Mouse (Mus musculus): Measurements from ENCODE around the gene AC153137.1. TPM values are rescaled to one million over a fixed set of nuclear protein-coding genes. Genes with fewer than 3 reads are reported as not detected.
A peak's percentile ranks its signal among the peaks of the same experiment; 100 is the strongest.

The AC153137.1 gene
- total and polyA plus RNA-seq, 3 experiments: not detected

GRCm38 (mm10) chr1:30951795-30952194, 26.0 kb downstream of the AC153137.1 start:
- Histone ChIP-seq H3K9me3 (replicated peaks) (no peaks in the 10 kb centered on the region), H3K27me3 (ENCODE audit: insufficient read depth, low read length) (peaks cover 23% of the 10 kb centered on the region), H3K4me3 (ENCODE audit: low read depth, low read length) (no peak overlapping the region), H3K36me3 (replicated peaks) (peaks cover 3% of the 10 kb centered on the region), H3K4me1 (ENCODE audit: insufficient read depth, low read depth, low read length) (peaks cover 10% of the 10 kb centered on the region)
- no peak for TF ChIP-seq GATA2 (IDR thresholded peaks at IDR 0.05; ENCODE audit: borderline replicate concordance, low read depth, low read length)
- no peak for TF ChIP-seq TAL1 (conservative IDR thresholded peaks at IDR 0.05; ENCODE audit: low read depth, low read length)
- TF ChIP-seq POLR2AphosphoS5 (IDR thresholded peaks at IDR 0.05; ENCODE audit: insufficient replicate concordance, low read depth, low read length): no peak
- TF ChIP-seq CTCF (IDR thresholded peaks at IDR 0.05; ENCODE audit: low read depth, low read length): no peak
- no peak for TF ChIP-seq GATA1 (IDR thresholded peaks at IDR 0.05; ENCODE audit: borderline replicate concordance, low read length)
- DNase-seq (ENCODE audit: low spot score) (no peak), ATAC-seq (ENCODE audit: extremely low read depth, insufficient number of reproducible peaks, low FRiP score, poor library complexity, severe bottlenecking) (no peak)

- Histone ChIP-seq H3K4me1 (ENCODE audit: insufficient read depth, low read depth, low read length) (peaks cover 12% of the 10 kb centered on the region), H3K27me3 (ENCODE audit: insufficient read depth, low read length) (peaks cover 10% of the 10 kb centered on the region), H3K36me3 (replicated peaks) (peaks cover 12% of the 10 kb centered on the region), H3K4me3 (ENCODE audit: low read depth, low read length) (peak overlapping the region; percentile 92), H3K9me3 (replicated peaks) (no peaks in the 10 kb centered on the region)
- TF ChIP-seq TAL1 (conservative IDR thresholded peaks at IDR 0.05; ENCODE audit: low read depth, low read length) (no peak), POLR2AphosphoS5 (IDR thresholded peaks at IDR 0.05; ENCODE audit: insufficient replicate concordance, low read depth, low read length) (no peak), CTCF (IDR thresholded peaks at IDR 0.05; ENCODE audit: low read depth, low read length) (no peak), GATA2 (IDR thresholded peaks at IDR 0.05; ENCODE audit: borderline replicate concordance, low read depth, low read length) (no peak), GATA1 (IDR thresholded peaks at IDR 0.05; ENCODE audit: borderline replicate concordance, low read length) (no peak)
- DNase-seq (ENCODE audit: low spot score): no peak
- ATAC-seq (ENCODE audit: extremely low read depth, insufficient number of reproducible peaks, low FRiP score, poor library complexity, severe bottlenecking): no peak
Measured at GRCm38 (mm10) chr1:30950456-30950835, 27.3 kb downstream of the AC153137.1 start.

- H3K9me3 ChIP-seq (replicated peaks): no peaks in the 10 kb centered on the region
- TF ChIP-seq POLR2AphosphoS5 (IDR thresholded peaks at IDR 0.05; ENCODE audit: insufficient replicate concordance, low read depth, low read length): peak; percentile 70; the same call in 1 of the 2 replicates
- no peak for TF ChIP-seq GATA2 (IDR thresholded peaks at IDR 0.05; ENCODE audit: borderline replicate concordance, low read depth, low read length)
- H3K4me1 ChIP-seq (ENCODE audit: insufficient read depth, low read depth, low read length): peaks cover 16% of the 10 kb centered on the region
- H3K27me3 ChIP-seq (ENCODE audit: insufficient read depth, low read length): peaks cover 9% of the 10 kb centered on the region
- peak overlapping the region; percentile 92 for H3K4me3 ChIP-seq (ENCODE audit: low read depth, low read length)
- peak; percentile 99 for DNase-seq (ENCODE audit: low spot score)
- peaks cover 17% of the 10 kb centered on the region for H3K36me3 ChIP-seq (replicated peaks)
- peak; percentile 78 for ATAC-seq (ENCODE audit: extremely low read depth, insufficient number of reproducible peaks, low FRiP score, poor library complexity, severe bottlenecking)
Measured at GRCm38 (mm10) chr1:30949710-30950455, 27.9 kb downstream of the AC153137.1 start.

GRCm38 (mm10) chr1:30948950-30949639, 28.7 kb downstream of the AC153137.1 start:
- H3K4me3 ChIP-seq (ENCODE audit: low read depth, low read length): peak overlapping the region; percentile 92
- TF ChIP-seq GATA1 (IDR thresholded peaks at IDR 0.05; ENCODE audit: borderline replicate concordance, low read length) (no peak), GATA2 (IDR thresholded peaks at IDR 0.05; ENCODE audit: borderline replicate concordance, low read depth, low read length) (no peak), CTCF (IDR thresholded peaks at IDR 0.05; ENCODE audit: low read depth, low read length) (no peak), TAL1 (conservative IDR thresholded peaks at IDR 0.05; ENCODE audit: low read depth, low read length) (no peak), POLR2AphosphoS5 (IDR thresholded peaks at IDR 0.05; ENCODE audit: insufficient replicate concordance, low read depth, low read length) (no peak)
- peak; percentile 70 for DNase-seq (ENCODE audit: low spot score)
- peaks cover 25% of the 10 kb centered on the region for H3K36me3 ChIP-seq (replicated peaks)
- peaks cover 6% of the 10 kb centered on the region for H3K27me3 ChIP-seq (ENCODE audit: insufficient read depth, low read length)
- ATAC-seq (ENCODE audit: extremely low read depth, insufficient number of reproducible peaks, low FRiP score, poor library complexity, severe bottlenecking): no peak
- peaks cover 17% of the 10 kb centered on the region for H3K4me1 ChIP-seq (ENCODE audit: insufficient read depth, low read depth, low read length)
- H3K9me3 ChIP-seq (replicated peaks): no peaks in the 10 kb centered on the region

GRCm38 (mm10) chr1:30948361-30948949, 29.3 kb downstream of the AC153137.1 start:
- DNase-seq (ENCODE audit: low spot score) (peak; percentile 29), ATAC-seq (ENCODE audit: extremely low read depth, insufficient number of reproducible peaks, low FRiP score, poor library complexity, severe bottlenecking) (no peak)
- peaks cover 17% of the 10 kb centered on the region for H3K4me1 ChIP-seq (ENCODE audit: insufficient read depth, low read depth, low read length)
- H3K27me3 ChIP-seq (ENCODE audit: insufficient read depth, low read length): peaks cover 1% of the 10 kb centered on the region; the same call in 1 of the 2 replicates
- no peaks in the 10 kb centered on the region for H3K9me3 ChIP-seq (replicated peaks)
- peak overlapping the region; percentile 92 for H3K4me3 ChIP-seq (ENCODE audit: low read depth, low read length)
- TF ChIP-seq GATA1 (IDR thresholded peaks at IDR 0.05; ENCODE audit: borderline replicate concordance, low read length): no peak
- no peak for TF ChIP-seq GATA2 (IDR thresholded peaks at IDR 0.05; ENCODE audit: borderline replicate concordance, low read depth, low read length)
- TF ChIP-seq POLR2AphosphoS5 (IDR thresholded peaks at IDR 0.05; ENCODE audit: insufficient replicate concordance, low read depth, low read length): no peak
- no peak for TF ChIP-seq TAL1 (conservative IDR thresholded peaks at IDR 0.05; ENCODE audit: low read depth, low read length)
- TF ChIP-seq CTCF (IDR thresholded peaks at IDR 0.05; ENCODE audit: low read depth, low read length): no peak
- H3K36me3 ChIP-seq (replicated peaks): peaks cover 31% of the 10 kb centered on the region

- DNase-seq (ENCODE audit: low spot score) (no peak), ATAC-seq (ENCODE audit: extremely low read depth, insufficient number of reproducible peaks, low FRiP score, poor library complexity, severe bottlenecking) (no peak)
- Histone ChIP-seq H3K4me3 (ENCODE audit: low read depth, low read length) (no peak overlapping the region), H3K36me3 (replicated peaks) (peaks cover 45% of the 10 kb centered on the region), H3K9me3 (replicated peaks) (no peaks in the 10 kb centered on the region), H3K27me3 (ENCODE audit: insufficient read depth, low read length) (no peaks in the 10 kb centered on the region), H3K4me1 (ENCODE audit: insufficient read depth, low read depth, low read length) (peaks cover 10% of the 10 kb centered on the region)
- TF ChIP-seq GATA1 (IDR thresholded peaks at IDR 0.05; ENCODE audit: borderline replicate concordance, low read length) (no peak), GATA2 (IDR thresholded peaks at IDR 0.05; ENCODE audit: borderline replicate concordance, low read depth, low read length) (no peak), TAL1 (conservative IDR thresholded peaks at IDR 0.05; ENCODE audit: low read depth, low read length) (no peak), POLR2AphosphoS5 (IDR thresholded peaks at IDR 0.05; ENCODE audit: insufficient replicate concordance, low read depth, low read length) (no peak), CTCF (IDR thresholded peaks at IDR 0.05; ENCODE audit: low read depth, low read length) (no peak)
Measured at GRCm38 (mm10) chr1:30945136-30945535, 32.6 kb downstream of the AC153137.1 start.
